ENCODE assay signal across 8 mouse cellular contexts in the genomic region with DNA sequence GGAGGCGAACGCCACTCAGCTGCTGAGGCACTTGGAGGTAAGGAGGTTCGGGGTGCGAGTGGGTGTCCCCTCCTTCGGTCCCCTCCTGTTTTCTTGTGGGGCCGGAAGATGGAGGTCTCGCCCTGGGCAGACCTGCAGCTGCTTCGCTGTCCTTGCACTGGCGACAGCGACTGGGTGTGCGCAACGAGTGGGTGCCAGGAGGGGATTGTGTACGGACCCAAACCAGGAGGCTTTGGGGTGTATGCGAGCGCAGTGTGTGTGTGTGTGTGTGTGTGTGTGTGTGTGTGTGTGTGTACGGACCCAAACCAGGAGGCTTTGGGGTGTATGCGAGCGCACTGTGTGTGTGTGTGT. TPM values are rescaled to one million over a fixed set of nuclear protein-coding genes. Genes with fewer than 3 reads are reported as not detected.
DNase-seq lines count a peak whose midpoint lies in the region; ATAC-seq and TF ChIP-seq lines count a peak whose summit lies in the region.

No protein-coding gene starts in this region.

- H3K79me2 ChIP-seq in macrophage (ENCODE audit: inconsistent target): peaks cover 68% of the 10 kb centered on the region

- peak overlapping the region; percentile 99 for H3K9ac ChIP-seq in ES-Bruce4 (ENCODE audit: low read depth, poor library complexity, severe bottlenecking)

- no peak for TF ChIP-seq CTCF in cerebellum, adult 2 months (IDR thresholded peaks at IDR 0.05; ENCODE audit: borderline replicate concordance, insufficient read depth, low read depth, low read length)
- no peak for TF ChIP-seq CTCF in ES-Bruce4 (IDR thresholded peaks at IDR 0.05; ENCODE audit: low read depth, low read length)

- no peaks in the 10 kb centered on the region for H3K9me3 ChIP-seq in ES-Bruce4 (replicated peaks; ENCODE audit: control insufficient read depth, insufficient read depth, low read length, poor library complexity, severe bottlenecking)

- DNase-seq in cerebellum, adult 2 months: no peak
- DNase-seq in cerebellum, adult 9-11 months: no peak
- DNase-seq in embryo, embryonic 11 days: no peak
- DNase-seq in frontal cortex, adult 2 months (ENCODE audit: extremely low spot score in 1 of 2, low spot score in 1 of 2): no peak
- no peak for DNase-seq in c-Kit-positive CD71-positive TER-119-positive erythroid progenitor cells, embryonic 14.5 days (ENCODE audit: low spot score)

- TF ChIP-seq POLR2A in cerebellum, adult 2 months (IDR thresholded peaks at IDR 0.05; ENCODE audit: borderline replicate concordance, insufficient read depth, low read length): no peak
- TF ChIP-seq POLR2A in ES-Bruce4 (IDR thresholded peaks at IDR 0.05; ENCODE audit: insufficient read depth, low read length): no peak

- H3K27ac ChIP-seq in cerebellum, adult 2 months (ENCODE audit: insufficient read depth, low read length): no peak overlapping the region
- H3K27ac ChIP-seq in ES-Bruce4 (ENCODE audit: insufficient read depth, low read length) (0 out of 2 replicates have a peak overlapping the region, but pooled peaks have one; percentile 22), macrophage (peak overlapping the region; percentile 62)

- WGBS in cerebellum, adult 2 months: under 1% methylated on average over 18 of the region's 18 CpGs
- 0% methylated on average over 14 of the region's 18 CpGs for WGBS in macrophage (ENCODE audit: missing documents)

- H3K4me3 ChIP-seq in cerebellum, adult 2 months (replicated peaks; ENCODE audit: insufficient read depth, low read depth, low read length): peak overlapping the region; percentile 98
- H3K4me3 ChIP-seq in ES-Bruce4 (ENCODE audit: low read depth, low read length) (peak overlapping the region; percentile 95), macrophage (ENCODE audit: inconsistent target) (peak overlapping the region; percentile 96)

- peak; percentile 51 for ATAC-seq in granulocyte monocyte progenitor cell, adult 5-6 weeks (replicated peaks; ENCODE audit: poor library complexity, severe bottlenecking)

- no peak for TF ChIP-seq EP300 in ES-Bruce4 (IDR thresholded peaks at IDR 0.05; ENCODE audit: insufficient read depth, low read depth, low read length)

- H3K36me3 ChIP-seq in ES-Bruce4 (ENCODE audit: control insufficient read depth, insufficient read depth, low read length, poor library complexity, severe bottlenecking) (peaks cover 8% of the 10 kb centered on the region), macrophage (ENCODE audit: inconsistent target) (no peaks in the 10 kb centered on the region)

- peaks cover 3% of the 10 kb centered on the region; the same call in 1 of the 2 replicates for H3K4me1 ChIP-seq in cerebellum, adult 2 months (ENCODE audit: control insufficient read depth, insufficient read depth, low read length)
- no peaks in the 10 kb centered on the region for H3K4me1 ChIP-seq in ES-Bruce4 (ENCODE audit: control insufficient read depth, insufficient read depth, low read length)

- no peaks in the 10 kb centered on the region for H3K27me3 ChIP-seq in cerebellum, adult 2 months (ENCODE audit: control insufficient read depth, insufficient read depth, low read length)
- H3K27me3 ChIP-seq in ES-Bruce4 (ENCODE audit: control insufficient read depth, insufficient read depth, low read length, poor library complexity, severe bottlenecking): no peaks in the 10 kb centered on the region

RNA-seq across cellular contexts. Expression of a gene that starts 0.3 kb away (rescaled TPM):
- 1.4 and 1.9 TPM in 2 replicates for polyA plus RNA-seq in cerebellum, adult 2 months (2012; rRNA removed)
- polyA plus RNA-seq in ES-Bruce4 (2011; ENCODE audit: insufficient read depth, insufficient read length, low read depth, missing spikeins): 119 and 120 TPM in 2 replicates
- 37.0 and 52.9 TPM in 2 replicates for total RNA-seq in granulocyte monocyte progenitor cell, adult 5-6 weeks (2014; fragmentation: Nextera tagmentation)
- total RNA-seq in granulocyte monocyte progenitor cell, adult 5-6 weeks (2017): 82.4 and 109 TPM in 2 replicates
- 10 to 100 TPM in 17 of 26 experiments, 1 to 10 TPM in 9; 5.5 to 31.9 (median 11.6) TPM for total RNA-seq in macrophage (2018; cell fraction: chromatin; rRNA removed)
- total RNA-seq in macrophage (2018; cell fraction: cytosol; rRNA removed): 1 to 10 TPM; 1.7 to 4.9 (median 2.9) TPM
- total RNA-seq in macrophage (2018; cell fraction: nucleus; rRNA removed): 10 to 100 TPM in 6 of 26 experiments, 1 to 10 TPM in 20; 2.8 to 21.9 (median 7.1) TPM
- 1.9 to 7.2 TPM (median 6.2 TPM) in 3 replicates for polyA plus RNA-seq in macrophage (2018)
- 2.5 and 2.7 TPM in 2 replicates for polyA plus RNA-seq in frontal cortex, adult 2 months (2012; rRNA removed)

RNA-seq across cellular contexts. Expression of a gene that starts 0.4 kb away (rescaled TPM):
- polyA plus RNA-seq in cerebellum, adult 2 months (2012; rRNA removed): 67.2 and 76.2 TPM in 2 replicates
- 33.4 and 39.4 TPM in 2 replicates for polyA plus RNA-seq in ES-Bruce4 (2011; ENCODE audit: insufficient read depth, insufficient read length, low read depth, missing spikeins)
- total RNA-seq in granulocyte monocyte progenitor cell, adult 5-6 weeks (2014; fragmentation: Nextera tagmentation): 28.6 and 31.5 TPM in 2 replicates
- 21.8 and 40.1 TPM in 2 replicates for total RNA-seq in granulocyte monocyte progenitor cell, adult 5-6 weeks (2017)
- total RNA-seq in macrophage (2018; cell fraction: chromatin; rRNA removed): 10 to 100 TPM; 13.7 to 48.3 (median 29.7) TPM
- 10 to 100 TPM in 8 of 26 experiments, 1 to 10 TPM in 18; 4.4 to 14.2 (median 8.4) TPM for total RNA-seq in macrophage (2018; cell fraction: cytosol; rRNA removed)
- 10 to 100 TPM; 10.1 to 34.9 (median 15.3) TPM for total RNA-seq in macrophage (2018; cell fraction: nucleus; rRNA removed)
- polyA plus RNA-seq in macrophage (2018): 5.3 to 10.1 TPM (median 9.2 TPM) in 3 replicates
- 64.1 and 74.6 TPM in 2 replicates for polyA plus RNA-seq in frontal cortex, adult 2 months (2012; rRNA removed)

Comparison
In these comparisons a context has a peak if more than half of its experiments do, and no peak if none do; other contexts are left out.
1. RNA of a gene that starts 0.3 kb away (polyA plus RNA-seq): 119 to 120 TPM in ES-Bruce4; 1.9 to 7.2 TPM in macrophage, 2.5 to 2.7 TPM in frontal cortex, adult 2 months and 1.4 to 1.9 TPM in cerebellum, adult 2 months; every median in the first group is over 10 times any median in the second.
2. Peak in every context shown above with its lines, with median percentiles within 50 percentile points of each other: H3K4me3 ChIP-seq.